Mouse (Mus musculus): ENCODE data around the gene Olfr560.

Olfr560 gene

DNA sequence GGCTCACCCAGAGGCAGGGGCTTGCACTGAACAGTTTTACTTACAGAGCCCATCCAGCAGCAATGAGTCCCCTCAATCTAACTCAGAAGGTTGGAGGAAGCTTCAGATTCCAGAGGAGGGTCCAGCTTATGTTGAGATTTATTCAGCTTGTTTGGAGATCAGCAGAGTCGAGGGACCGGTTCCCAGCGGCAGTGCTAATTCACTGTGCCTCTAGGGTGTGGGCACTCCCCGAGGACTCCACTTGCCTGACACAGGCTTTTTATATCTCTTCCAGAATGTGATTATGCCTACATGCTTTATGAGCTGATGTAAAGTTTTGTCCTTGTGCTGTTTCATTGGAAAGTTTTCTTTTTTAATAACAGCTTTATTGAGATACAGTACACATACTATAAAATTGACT, at the start of gene Olfr560, which contains the start of gene Olfr78:
TSS of gene Olfr560 (minus strand) at position 101 of the 400 bp plus-strand sequence.
TSS of gene Olfr78 (minus strand) at position 206 of the 400 bp plus-strand sequence.
- no peak for DNase-seq

GRCm38 (mm10) chr7:102803180-102803579, 44.0 kb upstream of the Olfr560 start, which contains the start of gene Olfr564:
Olfr564 (plus strand) TSS chr7:102803480.
- DNase-seq: no peak

DNA sequence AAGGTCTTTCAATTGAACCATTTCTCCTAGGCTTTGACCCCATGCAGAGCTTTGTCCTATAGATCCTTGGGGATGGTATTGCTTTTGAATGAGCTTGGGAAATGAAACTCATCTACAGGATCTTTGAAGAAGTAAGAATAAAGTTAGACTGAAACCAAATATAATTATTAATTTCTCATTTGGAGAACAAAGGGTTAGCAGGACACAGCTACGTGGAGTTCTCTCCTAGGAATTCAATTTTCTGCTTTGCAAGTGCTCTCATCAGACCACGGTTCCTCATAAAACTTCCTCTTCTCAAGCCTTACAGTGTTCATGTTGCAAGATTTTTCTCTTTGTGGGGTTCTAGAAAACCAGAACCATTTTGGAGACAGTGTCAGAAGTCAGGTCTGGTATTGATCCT, 11.8 kb upstream of the Olfr560 start, which contains the start of gene Olfr561:
TSS of gene Olfr561 (plus strand) at position 301 of the 400 bp plus-strand sequence.
- DNase-seq: no peak

DNA sequence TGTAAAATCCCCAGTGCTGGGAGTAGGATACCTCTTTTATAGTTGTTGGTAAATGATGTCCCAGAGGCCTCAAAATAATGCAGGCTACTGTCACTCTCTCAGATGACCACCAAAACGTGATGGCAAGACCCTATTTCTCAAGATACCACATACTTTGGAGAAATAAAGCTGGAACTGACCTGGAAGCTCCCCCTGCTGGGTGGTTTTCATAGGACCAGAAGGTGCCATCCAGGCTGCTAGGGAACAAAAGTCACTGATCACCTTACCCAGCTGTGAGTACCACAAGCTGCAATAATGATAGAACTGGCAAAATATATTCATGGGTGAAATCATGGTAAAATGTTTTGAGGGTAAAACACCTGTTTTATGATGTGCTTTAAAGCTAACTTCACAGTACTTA, 7.1 kb downstream of the Olfr560 start:
- no peak for DNase-seq

- no peak for DNase-seq
Observed at GRCm38 (mm10) chr7:102737705-102738104, 21.5 kb downstream of the Olfr560 start.

DNA sequence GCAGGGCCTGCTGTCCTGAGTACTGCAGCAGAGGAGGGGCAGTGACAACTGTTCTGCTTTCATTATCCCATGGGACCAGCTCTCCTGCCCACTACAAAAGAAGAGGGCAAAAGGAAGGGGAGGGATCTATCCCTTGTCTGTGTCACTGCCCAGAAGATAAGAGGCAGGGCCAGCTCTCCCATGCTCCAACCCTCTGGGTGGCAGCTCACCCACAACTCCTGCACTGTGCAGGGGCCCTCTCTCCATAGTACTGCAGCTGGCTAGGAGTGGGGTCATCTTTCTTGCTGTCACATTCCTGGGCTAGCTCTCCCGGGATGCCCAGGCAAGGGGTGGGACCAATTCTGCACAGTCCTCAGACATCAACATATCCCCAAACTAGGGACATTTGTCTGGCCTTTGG, 25.4 kb downstream of the Olfr560 start:
- no peak for DNase-seq

GRCm38 (mm10) chr7:102727391-102727790, 31.8 kb downstream of the Olfr560 start, which contains the start of gene Olfr559:
Olfr559 (minus strand) TSS chr7:102727491.
- no peak for DNase-seq

DNA sequence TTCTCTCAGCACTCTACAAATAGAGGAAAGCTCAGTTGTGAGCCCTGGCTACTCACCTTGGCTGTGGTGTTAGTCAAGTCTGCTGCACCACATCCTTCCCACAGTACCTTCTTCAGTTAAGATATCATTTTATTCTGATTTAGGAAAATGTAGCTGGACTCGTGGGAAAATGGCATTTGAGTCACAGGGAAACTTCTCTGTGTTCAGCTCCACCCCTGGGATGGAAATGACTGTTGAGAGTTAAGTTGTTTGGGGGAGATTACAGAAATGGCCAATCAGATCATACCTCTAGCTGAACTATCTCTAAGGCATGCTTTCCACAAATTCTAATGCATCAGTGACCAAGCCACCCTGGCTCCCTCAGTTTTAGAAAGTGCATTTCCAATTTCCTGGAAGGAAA, 40.2 kb downstream of the Olfr560 start, which contains the start of gene Olfr33:
TSS of gene Olfr33 (minus strand) at position 101 of the 400 bp plus-strand sequence.
- DNase-seq: no peak

- no peak for DNase-seq
Observed at GRCm38 (mm10) chr7:102701915-102702314, 57.3 kb downstream of the Olfr560 start, which contains the start of gene Olfr558. Olfr558 (plus strand) TSS chr7:102702215.
